Mouse (Mus musculus) A20 (cell line): Measurements from ENCODE around the gene Hddc3.
A peak's percentile ranks its signal among the peaks of the same experiment; 100 is the strongest.
"Not testable (repeated sequence)": the region's sequence is repeated elsewhere in the genome, so short reads cannot be mapped to it uniquely, and the experiment has no call there.

Experiments used
- DNase-seq: peaks from one replicate; pipeline ENCODE4 v3.0.0-alpha.2; 2011; ENCODE audit warnings: low read depth, low spot score

Gene Hddc3

GRCm38 (mm10) chr7:80369967-80370431 lies 27.1 kb downstream of the Hddc3 start:
- peak; percentile 53 for DNase-seq

- peak; percentile 81 for DNase-seq
Observed at GRCm38 (mm10) chr7:80370649-80371040, 27.7 kb downstream of the Hddc3 start.

- DNase-seq = peak; percentile 86
Observed at GRCm38 (mm10) chr7:80371041-80371751, 28.3 kb downstream of the Hddc3 start, which contains the start of gene Man2a2. TSS of gene Man2a2 (minus strand) at chr7:80371375.

- DNase-seq = peak; percentile 50
Observed at GRCm38 (mm10) chr7:80372166-80372565, 29.3 kb downstream of the Hddc3 start.

GRCm38 (mm10) chr7:80372667-80373066 lies 29.8 kb downstream of the Hddc3 start:
- peak; percentile 43 for DNase-seq

DNA sequence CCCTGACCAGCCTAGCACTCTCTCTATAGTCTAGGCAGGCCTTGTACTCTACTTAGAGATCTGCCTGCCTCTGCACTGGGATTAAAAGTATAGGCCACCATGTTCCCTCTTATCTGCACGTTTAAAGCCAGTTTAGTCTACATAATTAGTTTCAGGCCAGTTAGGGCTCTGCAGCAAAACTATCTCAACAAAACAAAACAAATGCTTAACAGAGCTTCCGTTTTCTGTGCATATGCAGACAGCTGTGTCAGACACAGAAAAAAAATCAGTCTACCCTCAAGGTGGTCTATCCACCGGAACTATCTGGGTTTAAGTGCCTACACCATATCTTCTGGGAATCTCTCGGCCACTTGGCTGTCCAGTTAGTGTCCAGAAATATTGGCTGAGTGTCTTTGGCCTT lies 30.4 kb downstream of the Hddc3 start:
- no peak for DNase-seq

GRCm38 (mm10) chr7:80373850-80374249 lies 30.9 kb downstream of the Hddc3 start:
- peak; percentile 81 for DNase-seq

GRCm38 (mm10) chr7:80374280-80374679 lies 31.4 kb downstream of the Hddc3 start:
- no peak for DNase-seq

GRCm38 (mm10) chr7:80374733-80375132 lies 31.8 kb downstream of the Hddc3 start:
- no peak for DNase-seq

DNA sequence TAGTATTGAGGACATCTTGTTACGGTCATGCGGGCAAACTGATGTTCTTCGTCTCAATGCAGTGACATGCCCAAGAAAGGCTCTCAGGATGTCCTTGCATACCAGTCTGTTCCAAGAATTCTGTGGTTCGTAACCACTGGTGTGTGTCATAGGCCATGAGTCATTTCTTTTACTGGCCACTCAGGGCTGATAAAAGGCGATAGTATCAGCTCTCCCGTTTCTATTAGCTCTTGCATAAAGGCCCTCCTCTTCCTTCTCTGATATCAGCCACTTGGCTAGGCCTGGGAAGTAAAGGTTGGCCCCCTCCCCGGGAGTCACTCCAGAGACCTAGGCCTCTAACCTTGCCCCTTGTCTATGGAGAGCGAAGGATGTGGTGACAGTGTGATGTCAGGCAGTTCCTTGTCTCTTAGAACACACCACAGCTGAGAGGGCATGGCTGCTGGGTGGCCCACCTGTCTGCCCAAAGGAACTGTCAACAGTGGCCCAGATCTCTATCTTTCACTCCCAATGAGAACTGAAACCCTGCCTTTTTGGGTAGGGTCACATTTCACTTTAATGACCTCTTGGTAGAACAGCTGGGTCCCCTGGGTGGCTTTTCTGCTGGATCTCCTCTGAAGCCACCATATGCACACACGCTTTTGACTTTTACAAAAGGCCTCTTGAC lies 32.6 kb downstream of the Hddc3 start:
- peak; percentile 84 for DNase-seq

DNA sequence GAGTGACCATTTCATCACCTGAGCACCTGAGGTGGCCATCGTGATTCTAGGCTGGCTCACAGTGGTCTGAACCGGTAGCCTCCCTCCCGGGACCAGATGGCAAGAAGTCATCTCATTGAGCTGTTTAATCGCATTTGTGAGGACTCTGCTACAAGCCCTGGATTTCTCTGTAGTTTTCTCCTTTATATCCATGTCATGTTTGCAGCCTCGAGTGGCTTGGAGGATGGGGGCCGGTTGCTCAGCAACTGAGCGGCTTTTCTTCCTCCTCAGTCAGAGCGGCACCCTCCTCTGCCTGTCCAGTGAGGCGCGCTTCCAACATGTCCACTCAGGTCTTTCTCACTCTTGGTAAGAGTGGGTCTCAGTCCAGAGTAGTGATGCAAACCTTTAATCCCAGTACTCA lies 33.3 kb downstream of the Hddc3 start:
- DNase-seq = no peak

GRCm38 (mm10) chr7:80377471-80377870 lies 34.6 kb downstream of the Hddc3 start:
- DNase-seq = peak; percentile 71

DNA sequence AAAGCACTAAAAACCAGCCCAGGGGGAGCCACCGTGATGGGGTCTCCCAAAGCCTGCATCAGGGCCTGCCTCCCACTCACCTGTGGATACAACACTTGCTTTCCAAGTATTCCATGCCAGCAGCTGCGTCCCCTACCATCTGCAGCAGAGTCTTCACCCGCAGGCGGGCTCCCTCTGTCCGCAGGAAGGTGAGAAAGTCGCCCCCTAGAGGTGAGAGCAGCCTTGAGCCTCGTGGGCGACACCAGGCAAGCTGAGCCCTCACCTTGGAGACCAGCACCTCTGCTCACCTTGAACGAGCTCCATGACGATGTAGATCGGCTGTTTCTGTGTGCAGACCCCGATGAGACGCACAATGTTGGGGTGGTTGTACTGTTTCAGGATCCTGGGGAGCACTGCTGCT lies 36.6 kb downstream of the Hddc3 start:
- DNase-seq = peak; percentile 69

DNA sequence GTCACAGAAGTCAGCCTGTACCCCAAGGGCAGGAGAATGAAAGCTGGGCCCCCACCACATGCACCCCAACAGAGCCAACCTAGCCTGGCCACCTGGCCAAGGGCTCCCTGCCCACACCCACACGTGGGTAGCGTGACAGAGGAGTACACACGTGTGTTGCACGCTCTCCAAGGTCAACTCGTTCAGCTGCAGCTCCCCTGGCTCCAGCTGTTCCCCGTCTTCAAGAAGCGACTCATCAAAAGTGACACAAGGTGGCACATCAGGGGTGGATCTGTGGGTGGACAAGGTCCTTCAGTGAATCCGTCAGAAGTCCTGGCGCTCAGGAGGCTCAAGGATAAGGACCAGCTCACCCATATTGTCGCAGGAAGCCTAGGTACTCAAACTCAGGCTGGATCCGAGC lies 40.0 kb downstream of the Hddc3 start:
- DNase-seq = no peak

DNA sequence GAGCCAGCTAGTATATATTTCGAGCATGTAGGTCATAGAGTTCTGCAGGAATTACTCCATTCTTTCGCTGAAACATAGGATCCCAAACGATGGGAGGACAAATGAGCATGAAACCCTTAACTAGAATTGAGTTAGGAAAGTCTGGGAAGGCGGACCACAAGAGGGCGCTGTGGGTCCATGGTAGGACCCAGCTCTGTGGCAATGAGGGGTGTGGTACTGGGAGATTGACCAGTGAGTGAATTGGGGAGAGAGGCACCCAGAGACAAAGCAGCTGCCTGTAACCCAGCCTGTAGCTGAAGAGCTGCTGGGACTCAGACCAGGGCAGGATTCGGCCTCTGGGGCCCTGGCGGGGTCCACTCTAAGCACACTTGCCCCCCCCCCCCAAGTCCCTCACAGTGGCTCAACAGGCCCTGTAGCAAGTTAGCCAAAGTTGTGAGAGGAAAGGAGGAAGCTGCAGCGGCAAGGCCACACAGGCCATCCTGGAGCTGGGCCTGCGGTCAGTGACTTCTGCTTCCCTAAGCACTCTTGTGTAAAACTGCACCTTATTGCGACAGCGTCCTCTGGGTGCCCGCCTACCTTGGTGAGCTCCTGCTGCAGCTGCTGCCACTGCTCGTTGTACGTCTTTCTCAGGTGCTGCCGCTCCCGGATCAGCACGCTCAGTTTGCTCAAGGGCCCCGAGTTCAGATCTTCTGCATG lies 43.5 kb downstream of the Hddc3 start:
- peak; percentile 87 for DNase-seq

DNA sequence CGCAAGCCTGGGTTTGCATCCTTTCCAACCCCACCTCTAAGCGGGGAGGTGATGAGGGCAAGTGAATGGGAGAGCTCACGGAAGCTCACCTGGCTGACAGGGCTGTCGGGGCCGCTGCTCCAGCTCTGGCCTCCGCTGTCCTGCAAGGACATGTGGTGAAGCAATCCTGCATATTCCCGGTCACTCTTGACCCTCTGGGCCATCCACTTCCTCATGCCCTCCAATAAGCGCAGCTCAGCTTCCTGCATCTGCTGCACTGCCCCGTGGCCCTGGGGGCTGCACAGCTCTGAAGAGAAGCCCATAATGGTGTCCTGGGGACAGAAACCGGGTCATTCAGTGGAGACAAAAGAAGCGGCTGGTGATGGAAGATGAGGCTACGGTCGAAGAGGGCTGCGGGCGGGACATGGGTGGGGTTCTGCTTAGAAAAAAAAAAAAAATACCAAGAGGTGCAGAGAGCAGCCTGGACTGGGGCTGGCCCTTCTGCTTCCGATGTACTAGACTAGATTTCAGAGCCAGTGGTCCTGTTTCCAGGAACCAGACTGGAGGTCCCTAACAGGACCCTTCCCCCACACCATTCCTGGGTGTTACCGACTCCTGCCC lies 44.2 kb downstream of the Hddc3 start:
- DNase-seq = no peak

DNA sequence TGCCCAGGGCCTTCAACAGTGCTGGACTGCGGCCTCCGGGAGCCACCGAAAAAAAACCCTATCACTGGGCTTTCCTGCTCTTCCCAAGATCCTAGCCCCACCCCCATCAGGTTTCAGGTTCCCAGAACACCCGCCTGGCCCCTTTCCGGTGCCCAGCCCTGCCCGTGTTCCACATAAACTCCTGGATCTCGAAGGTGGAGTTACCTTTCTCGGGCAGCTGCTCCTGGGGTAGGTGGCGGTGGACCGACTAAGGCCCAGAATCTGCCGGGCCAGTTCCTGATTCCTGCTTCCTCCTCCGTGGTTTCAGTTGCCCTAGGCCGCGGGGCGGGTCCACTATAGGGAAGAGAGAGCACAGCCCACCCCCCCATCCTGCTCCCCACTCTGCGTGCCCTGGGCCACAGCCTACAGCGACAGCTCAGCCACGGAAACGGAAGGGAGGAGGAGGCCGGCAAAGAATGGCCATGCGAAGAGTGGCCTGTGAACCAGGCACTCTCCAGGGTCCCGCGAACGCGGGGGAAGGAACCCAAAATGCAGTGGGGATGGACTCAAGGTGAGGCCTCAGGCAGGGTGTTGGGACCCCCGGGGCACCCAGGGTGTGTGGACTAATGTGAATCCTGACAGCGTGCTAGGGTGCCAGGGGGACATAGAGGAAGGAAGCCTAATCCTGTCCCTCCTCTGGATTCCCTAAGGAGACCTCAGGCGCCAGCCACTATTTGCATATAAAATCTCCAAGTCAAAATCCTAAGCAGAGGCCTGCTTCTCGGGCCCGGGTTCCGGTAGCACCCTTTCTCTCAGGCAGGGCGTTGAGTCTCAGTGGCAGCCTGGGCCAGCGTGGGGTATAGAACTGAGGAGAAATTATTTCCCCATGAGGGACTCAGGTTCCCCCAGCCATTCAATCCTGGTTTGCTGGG lies 45.0 kb downstream of the Hddc3 start, which contains the start of gene Fes:
Gene Fes (minus strand): TSS at position 314 of the 911 bp plus-strand sequence.
- DNase-seq = peak; percentile 35

DNA sequence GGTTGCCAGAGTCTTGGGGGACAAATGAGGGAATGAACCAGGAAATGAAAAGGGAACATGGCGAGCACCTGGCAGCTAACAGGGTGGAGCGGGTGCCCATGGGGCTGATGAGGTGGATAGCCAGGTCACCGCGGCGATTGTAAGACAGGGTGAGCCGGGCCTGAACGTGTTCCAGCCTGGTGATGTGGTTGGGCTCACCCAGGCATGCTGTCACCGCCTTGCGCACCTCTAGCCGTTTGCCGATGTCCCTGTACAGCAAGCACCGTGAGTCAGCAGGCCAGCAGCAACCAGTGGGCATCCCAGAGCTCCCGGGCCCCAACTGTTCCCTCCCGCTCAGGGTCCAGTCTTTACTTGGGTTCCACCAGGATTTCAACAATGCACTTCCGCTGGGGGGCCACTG lies 49.2 kb downstream of the Hddc3 start:
- DNase-seq = no peak

DNA sequence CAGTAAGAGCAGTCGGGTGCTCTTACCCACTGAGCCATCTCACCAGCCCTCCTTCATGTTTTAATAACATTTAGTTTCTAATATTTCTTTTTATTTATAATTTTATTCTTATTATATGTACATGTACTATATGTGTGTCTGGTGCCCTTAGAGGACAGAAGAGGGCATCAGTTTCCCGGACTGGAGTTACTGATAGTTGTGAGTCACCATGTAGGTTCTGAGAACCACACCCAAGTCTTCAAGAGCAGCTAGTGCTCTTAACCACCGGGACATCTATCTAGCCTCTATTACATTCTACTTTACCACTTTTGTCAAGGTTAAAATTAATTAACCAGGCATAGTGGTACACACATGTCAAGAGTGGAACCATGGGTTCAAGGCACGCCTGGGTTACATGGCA lies 51.7 kb downstream of the Hddc3 start:
- DNase-seq = no peak

- not testable (repeated sequence) for DNase-seq
Observed at GRCm38 (mm10) chr7:80396427-80396826, 53.5 kb downstream of the Hddc3 start.

DNA sequence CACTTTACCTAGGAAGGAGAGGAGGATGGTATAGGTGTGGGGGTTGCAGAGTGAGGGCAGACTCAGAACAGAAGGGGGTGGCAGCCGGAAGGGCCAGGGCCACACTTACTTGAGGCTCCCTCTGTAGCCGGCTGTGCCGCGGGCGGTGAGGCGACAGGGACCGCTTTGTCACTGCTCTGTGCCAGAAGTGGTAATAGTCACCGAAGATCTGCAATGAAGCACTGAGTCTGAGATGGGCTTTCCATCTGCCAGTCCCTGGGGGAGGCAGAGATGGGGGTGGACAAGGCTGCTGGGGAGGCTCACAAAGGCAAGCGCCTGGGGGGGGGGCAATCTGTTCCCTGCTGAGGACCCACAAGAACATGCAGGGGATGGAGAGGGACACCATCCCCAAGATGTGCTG lies 55.1 kb downstream of the Hddc3 start:
- DNase-seq = no peak
